Mouse (Mus musculus) spleen, adult 12 weeks (tissue): ENCODE measurements around the gene Esr1.

Experiments
- DNase-seq: peaks from one replicate; pipeline ENCODE4 v3.0.0; 2022; ENCODE audit warnings: low spot score

Gene Esr1

DNA sequence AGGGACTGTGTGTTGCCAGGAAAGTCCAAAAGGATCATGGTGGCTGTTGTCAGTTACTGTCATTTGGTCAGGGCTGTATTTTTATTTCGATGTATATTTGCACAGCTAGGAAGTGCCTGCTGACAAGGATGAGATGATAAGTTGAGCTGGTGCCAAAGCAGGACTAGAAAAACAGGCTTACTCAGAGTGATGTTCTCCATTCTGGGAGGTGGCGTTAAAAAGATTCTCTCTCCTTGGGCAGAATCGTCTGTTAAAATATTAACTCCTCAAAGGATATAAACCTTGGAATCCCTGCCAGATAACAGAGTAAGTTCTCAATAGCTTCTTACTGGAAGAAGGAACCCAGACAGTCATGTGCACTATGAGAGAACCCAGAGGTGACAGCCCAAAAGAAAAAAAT lies 382.4 kb downstream of the Esr1 start:
- no peak for DNase-seq

DNA sequence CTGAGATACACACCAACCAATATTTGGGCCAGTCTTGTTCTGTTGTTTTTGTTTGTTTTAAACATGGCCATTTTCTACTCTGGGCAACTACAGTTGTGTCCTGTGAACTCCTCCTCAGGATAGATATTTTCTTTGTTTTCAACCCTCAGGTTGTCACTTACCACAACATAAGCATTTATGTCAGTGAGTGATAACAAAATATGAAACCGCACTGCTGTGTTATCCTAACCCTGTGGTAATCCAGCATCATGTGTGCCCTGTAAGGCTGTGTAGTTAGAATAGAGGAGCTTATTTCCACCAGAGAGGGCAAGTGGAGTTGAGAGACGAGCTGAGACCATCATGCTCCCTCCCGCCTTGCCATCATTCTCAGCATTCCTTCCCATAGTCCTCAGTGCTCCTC lies 385.2 kb downstream of the Esr1 start:
- no peak for DNase-seq

DNA sequence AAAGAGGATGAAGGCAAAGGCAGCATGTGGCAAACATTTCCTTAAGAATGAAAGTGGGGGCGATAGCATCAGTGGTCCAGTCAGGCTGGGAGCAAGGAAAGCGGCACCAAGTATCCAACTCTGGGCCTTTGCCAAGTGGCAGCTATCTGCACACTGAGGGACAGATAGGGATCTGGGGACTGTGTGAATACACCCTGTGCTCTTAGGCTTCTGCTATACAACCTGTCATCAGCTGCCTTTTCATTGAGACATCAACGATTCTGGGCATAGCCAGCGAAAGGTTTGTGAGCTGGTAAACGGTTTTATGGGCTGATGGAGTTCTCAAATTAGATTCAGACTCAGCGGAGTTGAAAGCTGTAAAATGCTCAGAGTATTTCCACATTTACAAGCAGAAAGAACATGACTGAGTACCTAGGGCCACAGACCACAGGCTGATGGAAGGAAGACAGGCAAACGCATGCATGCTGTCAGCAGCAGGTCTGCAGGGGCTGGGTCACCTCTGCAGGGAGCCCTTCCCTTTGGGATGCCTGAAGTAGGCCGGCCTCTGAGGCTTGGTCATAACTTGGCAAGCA lies 397.5 kb downstream of the Esr1 start:
- DNase-seq, result no peak

DNA sequence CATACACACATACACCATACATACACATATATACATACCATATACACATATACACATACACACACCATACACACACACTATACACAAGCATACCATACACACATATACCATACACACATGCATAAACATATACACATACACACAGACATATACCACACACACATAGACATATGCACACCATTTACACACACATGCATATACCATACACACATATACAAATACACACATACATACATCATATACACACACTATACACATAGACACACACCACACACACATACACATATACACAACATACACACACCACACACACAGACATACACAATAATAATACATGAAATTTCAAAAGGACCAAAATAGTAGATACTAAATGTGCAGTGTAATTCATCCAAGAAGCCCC lies 400.6 kb downstream of the Esr1 start:
- DNase-seq, result no peak

DNA sequence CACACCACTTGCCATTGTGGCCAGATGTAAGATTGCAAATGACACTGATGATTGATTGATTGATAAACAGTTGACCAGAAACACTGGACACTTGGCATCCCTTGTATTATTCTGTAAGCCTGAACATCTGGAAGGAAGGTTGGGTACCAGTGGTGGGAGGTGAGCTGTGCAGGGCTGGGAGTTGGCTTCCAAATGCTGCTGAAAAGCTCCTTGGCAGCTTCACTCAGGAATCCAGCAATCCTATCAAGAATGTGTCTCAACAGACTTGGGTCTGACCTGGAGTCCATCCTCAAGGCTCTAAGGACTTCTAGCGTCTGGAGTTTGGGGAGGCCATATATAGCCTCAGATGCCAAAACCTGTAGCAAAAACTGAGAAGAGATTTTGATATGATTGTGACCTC lies 403.6 kb downstream of the Esr1 start:
- no peak for DNase-seq

DNA sequence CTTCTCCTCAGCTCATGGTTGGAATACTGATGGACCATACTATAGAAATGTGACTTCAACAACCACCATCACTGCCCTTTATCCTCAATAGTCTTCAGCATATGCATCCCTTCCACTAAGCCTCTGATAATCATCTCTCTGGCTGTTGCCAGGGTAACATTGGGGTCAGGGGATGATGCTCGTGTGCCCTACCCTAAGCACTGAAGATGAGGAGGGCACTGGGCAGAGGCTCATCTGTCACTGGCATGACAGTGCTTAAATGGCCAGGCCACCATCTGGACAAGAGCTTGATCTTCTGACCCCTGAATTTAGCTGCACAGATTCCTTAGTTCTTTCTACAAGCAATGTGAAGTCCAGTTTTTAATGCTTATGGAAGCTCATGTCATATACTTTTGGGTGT lies 405.8 kb downstream of the Esr1 start:
- DNase-seq, result no peak

DNA sequence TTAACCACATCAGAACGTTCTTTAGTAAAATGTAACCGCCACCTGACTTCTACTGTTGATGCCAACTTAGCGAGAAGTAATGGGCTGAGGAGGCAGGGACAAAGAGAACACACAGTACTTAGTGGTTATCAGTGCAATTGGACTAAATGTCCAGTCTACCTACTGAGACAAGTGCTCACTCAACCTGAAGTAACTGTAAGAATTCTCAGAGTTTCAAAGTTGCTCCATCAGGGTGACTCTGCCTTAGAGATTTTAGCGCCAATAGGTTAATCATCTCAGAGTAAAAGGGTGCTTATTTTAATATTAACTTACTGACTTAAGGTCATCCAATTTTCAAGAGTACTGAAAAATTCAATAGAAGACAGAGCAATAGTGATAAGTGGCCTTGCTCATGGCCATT lies 414.5 kb downstream of the Esr1 start:
- no peak for DNase-seq

DNA sequence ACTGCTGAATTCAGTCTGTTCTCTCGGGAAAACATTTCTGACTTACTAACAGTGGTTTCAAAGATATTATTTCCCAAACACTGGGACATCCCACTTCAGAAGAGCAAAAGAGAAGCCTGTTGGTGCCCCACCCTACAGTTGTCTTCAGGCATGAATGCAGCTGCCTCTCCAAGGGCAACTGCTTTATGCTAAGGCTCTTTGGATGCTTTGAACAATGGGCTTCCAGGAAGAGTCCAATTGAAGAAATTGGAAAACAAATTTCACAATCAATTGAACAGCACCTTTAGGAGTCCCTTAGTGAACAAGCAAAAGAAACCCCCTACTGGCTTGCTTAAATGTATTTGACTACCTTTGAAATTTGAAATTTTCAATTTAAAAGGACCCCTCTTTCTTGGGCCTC lies 415.8 kb downstream of the Esr1 start:
- DNase-seq, result no peak

DNA sequence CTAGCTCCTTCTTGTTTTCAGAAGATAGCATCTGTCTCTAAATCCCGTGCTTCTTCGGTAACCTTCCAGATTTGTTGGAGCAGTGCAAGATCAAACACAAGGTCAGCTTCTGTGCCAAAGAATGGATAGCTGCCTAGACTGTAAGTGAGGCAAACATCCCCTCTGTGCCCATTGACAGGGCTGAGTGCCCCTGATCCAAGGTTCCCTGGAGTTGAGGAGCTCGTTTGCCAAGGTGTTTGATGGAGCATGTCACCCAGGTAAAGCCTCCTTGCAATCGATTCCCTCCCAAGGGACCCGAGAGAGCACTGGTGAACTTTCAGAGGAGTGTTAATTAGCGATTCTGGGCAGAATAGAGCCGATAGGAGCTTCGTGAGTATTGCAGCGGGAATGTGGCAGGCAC lies 416.9 kb downstream of the Esr1 start:
- DNase-seq, result no peak

DNA sequence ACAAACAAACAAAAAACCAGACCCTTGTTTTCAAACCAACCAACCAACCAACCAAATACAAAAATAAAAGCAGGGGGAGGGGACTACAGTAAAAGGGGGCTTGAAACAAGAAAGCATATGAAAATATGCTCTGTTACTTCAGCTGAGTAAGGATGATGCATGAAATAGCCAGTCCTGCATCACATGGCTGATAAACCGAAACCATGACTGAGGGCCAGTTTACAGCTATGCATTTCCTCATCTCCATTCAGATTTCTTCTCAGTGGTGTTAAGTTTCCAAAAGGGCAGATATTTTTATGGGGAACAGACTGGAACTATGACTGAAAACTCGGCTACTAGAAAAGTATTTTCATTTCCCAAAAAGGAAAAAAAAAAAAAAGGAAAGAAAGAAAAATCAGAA lies 417.8 kb downstream of the Esr1 start:
- DNase-seq, result no peak

DNA sequence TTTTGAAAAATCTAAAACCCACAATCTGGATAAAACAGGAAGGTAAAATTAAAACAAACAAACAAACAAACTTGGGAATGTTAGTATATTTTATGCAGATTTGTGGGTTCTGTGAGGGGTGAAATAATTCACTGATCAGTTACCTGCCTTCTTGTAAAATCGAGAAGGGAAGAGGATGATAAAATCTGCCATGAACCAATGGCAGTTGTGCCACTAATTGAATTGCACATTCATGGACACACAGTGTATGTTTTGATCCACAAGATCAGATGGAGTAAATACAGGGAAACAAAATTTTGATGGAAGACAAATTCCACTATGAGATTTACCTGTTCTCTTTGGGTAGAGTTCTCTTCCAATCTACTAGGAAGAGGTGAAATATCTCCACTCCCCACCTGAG lies 418.5 kb downstream of the Esr1 start:
- DNase-seq, result no peak

DNA sequence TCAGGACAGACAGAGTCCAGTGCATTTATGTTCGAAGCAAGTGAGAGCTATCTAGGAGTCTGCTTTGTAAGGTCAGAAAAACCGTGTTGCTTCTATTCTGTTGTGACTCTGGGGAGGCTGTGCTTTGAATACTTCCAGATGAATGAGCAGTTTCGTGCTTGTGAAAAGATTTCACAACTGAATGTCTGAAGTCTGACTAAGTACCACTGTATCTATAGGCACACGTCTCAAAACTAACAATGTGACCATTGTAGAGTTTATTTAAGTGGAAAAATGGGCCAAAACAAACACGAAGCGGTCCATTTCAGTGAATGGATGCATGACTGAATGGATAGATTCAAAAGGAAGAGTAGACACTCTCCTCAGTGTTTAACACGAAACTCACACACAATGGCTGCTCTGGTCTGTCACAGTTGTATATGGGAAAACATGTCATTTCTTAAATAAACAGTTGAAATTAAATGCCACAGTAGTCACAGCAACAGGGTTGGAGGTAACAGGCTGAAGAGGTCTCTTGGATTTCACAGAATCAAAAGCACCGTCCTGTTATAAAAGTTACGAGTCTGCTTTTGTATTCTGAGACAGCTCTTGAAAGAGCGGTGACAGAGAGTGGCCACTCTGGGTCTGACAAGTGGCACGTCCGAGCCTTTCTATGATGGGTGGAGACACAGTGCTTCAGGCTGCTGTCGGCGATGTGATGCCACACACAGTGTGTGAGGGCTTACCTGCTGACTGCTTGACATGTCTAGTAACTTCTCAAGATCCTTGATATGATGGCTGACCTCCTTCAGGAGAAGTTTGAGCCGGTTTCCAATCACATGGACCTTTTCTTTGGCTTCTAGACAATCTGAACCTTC lies 421.0 kb downstream of the Esr1 start:
- DNase-seq, result no peak

DNA sequence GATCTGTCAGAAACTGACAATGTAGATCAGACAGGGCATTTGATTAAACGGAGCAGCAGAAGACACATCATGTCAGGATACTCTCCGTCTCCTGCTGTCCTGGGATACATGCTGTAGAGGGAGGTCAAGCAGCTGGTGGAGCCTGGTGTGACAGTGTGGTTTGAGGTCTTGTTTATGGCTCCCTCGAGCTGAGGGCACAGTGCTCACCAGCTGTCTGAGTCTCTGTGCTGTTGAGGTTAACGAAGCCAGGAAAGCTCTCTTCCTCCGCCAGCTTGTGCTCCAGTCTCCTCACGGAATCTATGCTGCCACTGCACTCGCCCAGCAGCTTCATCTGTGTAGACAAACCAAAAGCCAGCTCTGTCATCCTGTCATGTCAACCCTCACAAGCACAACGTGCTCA lies 429.9 kb downstream of the Esr1 start:
- DNase-seq, result no peak

DNA sequence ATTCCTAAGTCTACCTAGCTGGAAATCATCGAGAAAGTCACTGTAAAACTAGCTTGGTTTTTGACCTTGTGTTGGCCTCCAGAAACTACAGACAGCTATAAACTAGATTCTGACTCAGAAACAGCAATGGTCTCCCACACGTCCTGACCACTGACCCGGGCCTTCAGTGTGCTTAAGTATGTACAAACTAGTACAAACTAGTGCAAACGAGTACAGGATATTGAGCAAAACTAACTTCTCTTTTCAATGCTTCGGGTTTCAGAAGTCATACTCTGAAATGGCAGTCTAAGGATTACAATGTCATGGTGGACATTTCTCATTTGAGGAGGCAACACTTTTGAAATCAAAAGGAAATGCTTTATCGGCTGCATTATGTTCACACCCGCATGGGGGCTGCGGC lies 433.1 kb downstream of the Esr1 start:
- no peak for DNase-seq

DNA sequence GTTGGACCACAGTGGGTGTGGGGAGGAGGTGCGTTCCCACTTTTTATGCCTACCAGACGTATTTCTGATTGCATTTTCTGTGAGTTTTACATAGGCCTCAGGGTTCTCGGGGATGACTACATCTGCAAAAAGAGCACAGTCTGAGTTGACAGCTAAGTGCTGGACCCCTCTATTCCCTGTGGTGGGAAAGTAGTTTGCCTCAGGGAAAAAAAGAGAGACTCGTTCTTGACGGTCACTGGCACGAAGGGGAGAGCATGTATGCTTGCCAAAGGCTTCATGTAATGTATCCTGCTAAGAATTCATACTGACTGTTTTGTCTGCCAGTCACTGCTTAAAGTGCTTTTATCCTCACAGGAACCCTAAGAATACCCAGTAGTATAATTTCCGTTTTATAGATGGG lies 433.8 kb downstream of the Esr1 start:
- DNase-seq, result no peak

DNA sequence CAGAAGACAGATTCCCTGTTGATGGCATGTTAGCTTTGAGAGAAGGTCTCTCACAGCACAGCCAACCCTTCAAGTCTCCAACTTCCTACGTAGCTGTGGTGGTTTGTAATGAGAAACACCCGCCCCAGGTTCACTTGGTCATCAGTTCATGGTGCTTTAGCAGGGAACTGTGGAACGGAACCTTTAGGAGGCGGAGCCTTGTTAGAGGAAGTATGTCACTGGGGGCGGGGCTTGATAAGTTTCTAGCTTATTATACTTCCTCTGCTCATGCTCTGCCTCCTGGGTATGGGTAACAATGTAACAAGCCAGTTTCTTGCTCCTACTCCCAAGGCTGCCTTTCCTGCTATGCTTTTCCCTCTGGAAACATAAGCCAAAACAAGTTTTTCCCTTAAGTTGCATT lies 434.3 kb downstream of the Esr1 start:
- no peak for DNase-seq
